Mouse (Mus musculus): Measurements from ENCODE around the gene Ctps.

- TF ChIP-seq POLR2A (IDR thresholded peaks at IDR 0.05; ENCODE audit: insufficient read depth, low read depth, low read length) (no peak), CTCF (IDR thresholded peaks at IDR 0.05) (no peak)
Observed at GRCm38 (mm10) chr4:120571070-120571464, 991 bp upstream of the Ctps start.

All from heart, adult 2 months (tissue).